Mouse (Mus musculus) forebrain, embryonic 13.5 days (tissue): ENCODE results near the gene Mvb12b. TPM values are rescaled to one million over a fixed set of nuclear protein-coding genes. Genes with fewer than 3 reads are reported as not detected.
A peak's percentile ranks its signal among the peaks of the same experiment; 100 is the strongest.

Source experiments
- ATAC-seq: fragments of 200-750 bp; cut with Nextera tagmentation; 2 replicates; pipeline ENCODE4 v1.8.0; 2017
- H3K27ac ChIP-seq: fragments of 300-500 bp; sonication (generic); 2 replicates; pipeline ENCODE4 v1.5.1; 2015; ENCODE audit warnings: inconsistent platforms, mild to moderate bottlenecking, moderate library complexity
- H3K27me3 ChIP-seq: fragments of 300-500 bp; sonication (generic); 2 replicates; pipeline ENCODE4 v1.6.1; 2015; ENCODE audit warnings: mild to moderate bottlenecking, inconsistent platforms
- H3K36me3 ChIP-seq: fragments of 300-500 bp; sonication (generic); 2 replicates; pipeline ENCODE4 v1.6.1; 2015; ENCODE audit warnings: mild to moderate bottlenecking, inconsistent platforms; ENCODE audit not compliant: poor library complexity, severe bottlenecking
- H3K4me1 ChIP-seq: fragments of 300-500 bp; sonication (generic); 2 replicates; pipeline ENCODE4 v1.6.1; 2015; ENCODE audit warnings: inconsistent platforms
- H3K4me2 ChIP-seq: fragments of 300-500 bp; sonication (generic); 2 replicates; pipeline ENCODE4 v1.6.1; 2015; ENCODE audit warnings: inconsistent platforms, mild to moderate bottlenecking, moderate library complexity
- H3K4me3 ChIP-seq: fragments of 300-500 bp; sonication (generic); 2 replicates; pipeline ENCODE4 v1.5.1; 2015; ENCODE audit warnings: mild to moderate bottlenecking, inconsistent platforms
- H3K9ac ChIP-seq: fragments of 300-500 bp; sonication (generic); 2 replicates; pipeline ENCODE4 v1.6.1; 2015; ENCODE audit warnings: mild to moderate bottlenecking, inconsistent platforms
- H3K9me3 ChIP-seq: fragments of 300-500 bp; sonication (generic); replicated peaks from 2 replicates; pipeline ENCODE4 v1.6.1; 2016; ENCODE audit warnings: inconsistent platforms
- WGBS: fragments of 180-500 bp; shearing (Covaris S2); methylation state at CpG from one replicate; pipeline ENCODE4 v1.1.7; 2015; 5-methylcytosine and 5-hydroxymethylcytosine counted together
- polyA plus RNA-seq: library from polyadenylated mRNA; unstranded; fragments of >200 nt; fragmentation: Nextera tagmentation; extraction: Ambion mirVana; gene quantifications from 2 replicates; pipeline ENCODE4 v1.2.1, GENCODE M21; 2015

The Mvb12b gene
- polyA plus RNA-seq, 1 experiment from 2014 or later = 63.9 TPM

GRCm38 (mm10) chr2:33696428-33696827, 191.3 kb downstream of the Mvb12b start:
- Histone ChIP-seq H3K27me3 (peaks cover 34% of the 10 kb centered on the region), H3K9me3 (peaks cover 5% of the 10 kb centered on the region; the same call in 1 of the 2 replicates), H3K4me1 (peaks cover 12% of the 10 kb centered on the region), H3K9ac (no peak overlapping the region), H3K4me2 (no peak overlapping the region), H3K36me3 (no peaks in the 10 kb centered on the region), H3K27ac (no peak overlapping the region), H3K4me3 (no peak overlapping the region)
- ATAC-seq = no peak
- WGBS = 66% methylated on average over 3 of the region's 3 CpGs

- no peak overlapping the region for H3K9ac ChIP-seq
- peaks cover 5% of the 10 kb centered on the region; the same call in 1 of the 2 replicates for H3K9me3 ChIP-seq
- no peak for ATAC-seq
- WGBS = 74% methylated on average over 3 of the region's 3 CpGs
- no peak overlapping the region for H3K27ac ChIP-seq
- H3K4me2 ChIP-seq = no peak overlapping the region
- H3K4me1 ChIP-seq = peaks cover 10% of the 10 kb centered on the region
- peaks cover 29% of the 10 kb centered on the region; the same call in 1 of the 2 replicates for H3K27me3 ChIP-seq
- H3K4me3 ChIP-seq = no peak overlapping the region
- no peaks in the 10 kb centered on the region for H3K36me3 ChIP-seq
These were observed 193.8 kb downstream of the Mvb12b start for GRCm38 (mm10) chr2:33693931-33694330.

GRCm38 (mm10) chr2:33689880-33690462, 197.8 kb downstream of the Mvb12b start:
- H3K4me3 ChIP-seq = no peak overlapping the region
- no peak overlapping the region for H3K9ac ChIP-seq
- H3K4me2 ChIP-seq = no peak overlapping the region
- H3K27ac ChIP-seq = no peak overlapping the region
- ATAC-seq = peak; percentile 38; the same call in 1 of the 2 replicates
- H3K27me3 ChIP-seq = peaks cover 25% of the 10 kb centered on the region
- 35% methylated on average over 9 of the region's 9 CpGs for WGBS
- peaks cover 15% of the 10 kb centered on the region for H3K4me1 ChIP-seq
- 0 out of 2 replicates have a peak, but pooled peaks cover 7% of the 10 kb centered on the region for H3K9me3 ChIP-seq
- no peaks in the 10 kb centered on the region for H3K36me3 ChIP-seq

DNA sequence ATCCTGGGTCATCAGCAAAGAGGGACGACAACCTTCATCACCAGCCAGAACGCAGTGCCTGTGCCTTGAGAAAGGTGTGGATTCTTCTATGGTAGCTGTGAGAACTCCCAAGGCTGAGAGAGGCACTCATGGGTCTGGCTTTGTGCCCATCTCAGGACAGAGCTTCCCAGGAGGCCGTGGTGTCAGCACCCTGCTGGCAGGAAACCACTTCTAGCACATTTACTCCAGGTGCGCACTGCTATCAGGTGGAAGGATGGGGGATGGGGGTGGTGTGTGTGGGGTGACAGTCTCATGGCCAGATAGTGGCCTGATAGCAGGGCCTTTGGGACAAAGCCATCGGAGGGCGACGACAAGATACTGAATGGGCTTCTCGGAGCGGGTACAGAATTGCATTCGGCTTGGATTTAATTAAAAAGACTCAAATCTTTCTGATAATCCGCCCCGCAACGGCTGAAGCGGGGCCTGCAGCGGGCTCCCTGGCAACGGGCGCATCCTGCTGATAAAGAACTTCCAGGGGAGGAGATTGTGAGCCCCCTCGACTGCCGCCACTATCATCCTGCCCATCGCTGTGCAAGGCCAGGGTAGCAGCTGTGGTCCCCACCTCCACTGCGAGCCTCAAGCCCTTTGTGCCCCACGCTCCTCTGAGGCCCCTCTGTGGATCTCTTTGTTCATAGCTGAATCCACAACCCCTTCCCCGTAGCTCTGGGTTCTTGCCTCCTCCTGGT, 198.4 kb downstream of the Mvb12b start:
- Histone ChIP-seq H3K36me3 (no peaks in the 10 kb centered on the region), H3K27ac (0 out of 2 replicates have a peak overlapping the region, but pooled peaks have one; percentile 32), H3K9ac (peak overlapping the region; percentile 22; the same call in 1 of the 2 replicates), H3K4me2 (no peak overlapping the region), H3K27me3 (peaks cover 25% of the 10 kb centered on the region), H3K9me3 (0 out of 2 replicates have a peak, but pooled peaks cover 7% of the 10 kb centered on the region), H3K4me3 (no peak overlapping the region), H3K4me1 (peaks cover 15% of the 10 kb centered on the region)
- ATAC-seq = no peak
- WGBS = 29% methylated on average over 23 of the region's 23 CpGs

DNA sequence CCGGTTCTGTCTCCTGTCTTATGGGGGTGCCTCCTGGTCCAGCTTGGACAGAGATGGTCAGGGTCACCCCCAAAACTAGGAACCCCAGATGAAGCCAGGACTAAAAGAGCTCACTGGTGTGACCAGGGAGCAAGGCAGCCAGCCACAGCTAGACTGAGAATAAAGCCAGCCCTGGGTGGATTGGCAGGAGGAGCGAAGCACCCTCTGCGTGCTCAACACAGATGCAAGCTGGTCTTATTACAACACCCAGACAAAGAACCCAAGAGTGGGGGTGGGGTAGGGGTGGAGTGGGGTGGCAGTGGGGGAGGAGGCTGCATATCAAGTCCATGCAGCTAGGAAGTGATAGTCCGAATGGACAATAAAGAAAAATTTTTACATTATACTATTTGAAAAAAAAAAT, 204.2 kb downstream of the Mvb12b start:
- H3K4me1 ChIP-seq = peaks cover 8% of the 10 kb centered on the region; the same call in 1 of the 2 replicates
- H3K9me3 ChIP-seq = 0 out of 2 replicates have a peak, but pooled peaks cover 7% of the 10 kb centered on the region
- no peak overlapping the region for H3K4me2 ChIP-seq
- ATAC-seq = 0 out of 2 replicates have a peak, but pooled peaks have one; percentile 43
- no peak overlapping the region for H3K4me3 ChIP-seq
- H3K27me3 ChIP-seq = peaks cover 22% of the 10 kb centered on the region
- no peaks in the 10 kb centered on the region for H3K36me3 ChIP-seq
- H3K9ac ChIP-seq = 0 out of 2 replicates have a peak overlapping the region, but pooled peaks have one; percentile 6
- no peak overlapping the region for H3K27ac ChIP-seq
- 46% methylated on average over 4 of the region's 4 CpGs for WGBS

DNA sequence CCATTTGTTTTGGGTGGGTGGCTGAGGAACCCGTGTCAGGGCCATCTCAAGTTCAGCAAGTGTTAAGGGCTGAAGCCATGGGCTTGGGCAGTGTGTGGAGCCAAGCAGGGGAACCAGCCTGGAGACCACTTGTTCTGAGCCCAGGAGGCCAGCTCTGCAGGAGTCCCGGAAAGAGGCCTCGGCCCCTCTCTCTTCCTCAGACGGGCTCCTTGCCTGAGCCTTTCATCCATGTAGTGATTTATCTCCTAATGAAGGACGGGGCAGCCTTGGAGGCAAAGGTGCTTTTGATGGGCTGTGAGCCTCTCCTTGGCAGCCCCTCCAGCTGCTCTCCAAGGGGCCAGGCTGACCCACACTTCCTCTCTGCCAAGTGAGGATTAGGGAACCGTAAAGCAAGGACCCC, 204.7 kb downstream of the Mvb12b start:
- no peaks in the 10 kb centered on the region for H3K36me3 ChIP-seq
- H3K27ac ChIP-seq = no peak overlapping the region
- no peak overlapping the region for H3K4me3 ChIP-seq
- no peak overlapping the region for H3K4me2 ChIP-seq
- WGBS = 38% methylated on average over 6 of the region's 6 CpGs
- 0 out of 2 replicates have a peak, but pooled peaks cover 7% of the 10 kb centered on the region for H3K9me3 ChIP-seq
- H3K4me1 ChIP-seq = peaks cover 7% of the 10 kb centered on the region; the same call in 1 of the 2 replicates
- no peak for ATAC-seq
- H3K27me3 ChIP-seq = peaks cover 17% of the 10 kb centered on the region; the same call in 1 of the 2 replicates
- H3K9ac ChIP-seq = no peak overlapping the region

- Histone ChIP-seq H3K4me1 (peaks cover 7% of the 10 kb centered on the region; the same call in 1 of the 2 replicates), H3K27me3 (0 out of 2 replicates have a peak, but pooled peaks cover 16% of the 10 kb centered on the region), H3K4me3 (no peak overlapping the region), H3K9me3 (0 out of 2 replicates have a peak, but pooled peaks cover 5% of the 10 kb centered on the region), H3K36me3 (no peaks in the 10 kb centered on the region), H3K9ac (no peak overlapping the region), H3K4me2 (no peak overlapping the region), H3K27ac (no peak overlapping the region)
- no peak for ATAC-seq
- WGBS = 12% methylated on average over 4 of the region's 4 CpGs
These were observed 205.5 kb downstream of the Mvb12b start for GRCm38 (mm10) chr2:33682219-33682618.

Other genes with a start within 250 kb of the Mvb12b start
- 0.12 and 0.54 TPM in 2 replicates for gene Lmx1b, start 247.4 kb downstream of the Mvb12b start, polyA plus RNA-seq